Mouse (Mus musculus): ENCODE results near the gene Pdcl. TPM values are rescaled to one million over a fixed set of nuclear protein-coding genes. Genes with fewer than 3 reads are reported as not detected.

Pdcl gene
- total RNA-seq (2015; ENCODE audit: low replicate concordance): 18.4 and 24.3 TPM in 2 replicates
- total RNA-seq (2017; ENCODE audit: low replicate concordance): 11.5 and 26.7 TPM in 2 replicates

GRCm38 (mm10) chr2:37358633-37359540 is at the start of gene Pdcl:
Gene Pdcl (minus strand): TSS chr2:37359332.
- peak; percentile 96 for ATAC-seq (replicated peaks; ENCODE audit: low FRiP score, poor library complexity, severe bottlenecking)

GRCm38 (mm10) chr2:37395539-37395938 is 36.4 kb upstream of the Pdcl start:
- no peak for ATAC-seq (replicated peaks; ENCODE audit: low FRiP score, poor library complexity, severe bottlenecking)

GRCm38 (mm10) chr2:37382921-37383320 is 23.8 kb upstream of the Pdcl start:
- no peak for ATAC-seq (replicated peaks; ENCODE audit: low FRiP score, poor library complexity, severe bottlenecking)

- peak; percentile 90 for ATAC-seq (replicated peaks; ENCODE audit: low FRiP score, poor library complexity, severe bottlenecking)
These were observed 21.1 kb upstream of the Pdcl start for GRCm38 (mm10) chr2:37380189-37380588.

- no peak for ATAC-seq (replicated peaks; ENCODE audit: low FRiP score, poor library complexity, severe bottlenecking)
These were observed 16.9 kb upstream of the Pdcl start for GRCm38 (mm10) chr2:37376018-37376417.

GRCm38 (mm10) chr2:37370651-37371050 is 11.5 kb upstream of the Pdcl start:
- no peak for ATAC-seq (replicated peaks; ENCODE audit: low FRiP score, poor library complexity, severe bottlenecking)

GRCm38 (mm10) chr2:37359908-37360307 is 776 bp upstream of the Pdcl start:
- no peak for ATAC-seq (replicated peaks; ENCODE audit: low FRiP score, poor library complexity, severe bottlenecking)

- ATAC-seq (replicated peaks; ENCODE audit: low FRiP score, poor library complexity, severe bottlenecking): no peak
These were observed 3.6 kb downstream of the Pdcl start for GRCm38 (mm10) chr2:37355571-37355970.

- ATAC-seq (replicated peaks; ENCODE audit: low FRiP score, poor library complexity, severe bottlenecking): no peak
These were observed 7.5 kb downstream of the Pdcl start for GRCm38 (mm10) chr2:37351671-37352070.

- no peak for ATAC-seq (replicated peaks; ENCODE audit: low FRiP score, poor library complexity, severe bottlenecking)
These were observed 20.5 kb downstream of the Pdcl start for GRCm38 (mm10) chr2:37338497-37339187.

- no peak for ATAC-seq (replicated peaks; ENCODE audit: low FRiP score, poor library complexity, severe bottlenecking)
These were observed 25.8 kb downstream of the Pdcl start for GRCm38 (mm10) chr2:37333321-37333720.

GRCm38 (mm10) chr2:37326215-37326614 is 32.9 kb downstream of the Pdcl start, which contains the start of gene Olfr368:
Gene Olfr368 (plus strand): TSS chr2:37326515.
- ATAC-seq (replicated peaks; ENCODE audit: low FRiP score, poor library complexity, severe bottlenecking): no peak

Other genes with a start within 250 kb of the Pdcl start
- not detected in 2 replicates for gene Olfr362, start 241.4 kb downstream of the Pdcl start, total RNA-seq (2015; ENCODE audit: low replicate concordance)
- not detected in 2 replicates for gene Olfr362, start 241.4 kb downstream of the Pdcl start, total RNA-seq (2017; ENCODE audit: low replicate concordance)
- not detected in 2 replicates for gene Olfr364-ps1, start 220.0 kb downstream of the Pdcl start, total RNA-seq (2015; ENCODE audit: low replicate concordance)
- not detected in 2 replicates for gene Olfr364-ps1, start 220.0 kb downstream of the Pdcl start, total RNA-seq (2017; ENCODE audit: low replicate concordance)
- gene Olfr365, start 171.1 kb downstream of the Pdcl start, total RNA-seq (2015; ENCODE audit: low replicate concordance): not detected in 2 replicates
- gene Olfr365, start 171.1 kb downstream of the Pdcl start, total RNA-seq (2017; ENCODE audit: low replicate concordance): not detected in 2 replicates
- gene Olfr366, start 147.8 kb downstream of the Pdcl start, total RNA-seq (2015; ENCODE audit: low replicate concordance): not detected in 2 replicates
- gene Olfr366, start 147.8 kb downstream of the Pdcl start, total RNA-seq (2017; ENCODE audit: low replicate concordance): not detected in 2 replicates
- gene Olfr368, start 32.8 kb downstream of the Pdcl start, total RNA-seq (2015; ENCODE audit: low replicate concordance): not detected in 2 replicates
- gene Olfr368, start 32.8 kb downstream of the Pdcl start, total RNA-seq (2017; ENCODE audit: low replicate concordance): not detected in 2 replicates
- gene Rc3h2, start 63.6 kb upstream of the Pdcl start, total RNA-seq (2015; ENCODE audit: low replicate concordance): 37.8 and 40.7 TPM in 2 replicates
- 48.0 and 62.0 TPM in 2 replicates for gene Rc3h2, start 63.6 kb upstream of the Pdcl start, total RNA-seq (2017; ENCODE audit: low replicate concordance)
- gene Zbtb26, start 83.8 kb upstream of the Pdcl start, total RNA-seq (2015; ENCODE audit: low replicate concordance): 5.4 and 9.2 TPM in 2 replicates
- 6.4 and 8.0 TPM in 2 replicates for gene Zbtb26, start 83.8 kb upstream of the Pdcl start, total RNA-seq (2017; ENCODE audit: low replicate concordance)
- 6.5 and 14.3 TPM in 2 replicates for gene Zbtb6, start 83.8 kb upstream of the Pdcl start, total RNA-seq (2015; ENCODE audit: low replicate concordance)
- gene Zbtb6, start 83.8 kb upstream of the Pdcl start, total RNA-seq (2017; ENCODE audit: low replicate concordance): 13.2 and 22.3 TPM in 2 replicates
- gene Rabgap1, start 83.9 kb upstream of the Pdcl start, total RNA-seq (2015; ENCODE audit: low replicate concordance): 5.4 and 5.9 TPM in 2 replicates
- 15.4 and 21.3 TPM in 2 replicates for gene Rabgap1, start 83.9 kb upstream of the Pdcl start, total RNA-seq (2017; ENCODE audit: low replicate concordance)
- 1.3 and 1.4 TPM in 2 replicates for gene Gpr21, start 157.0 kb upstream of the Pdcl start, total RNA-seq (2015; ENCODE audit: low replicate concordance)
- gene Gpr21, start 157.0 kb upstream of the Pdcl start, total RNA-seq (2017; ENCODE audit: low replicate concordance): 0.26 and 0.83 TPM in 2 replicates

All from erythroid progenitor cell, adult 5-6 weeks (primary cell).